22 mouse cellular contexts compared by ENCODE assay signal in the genomic region with DNA sequence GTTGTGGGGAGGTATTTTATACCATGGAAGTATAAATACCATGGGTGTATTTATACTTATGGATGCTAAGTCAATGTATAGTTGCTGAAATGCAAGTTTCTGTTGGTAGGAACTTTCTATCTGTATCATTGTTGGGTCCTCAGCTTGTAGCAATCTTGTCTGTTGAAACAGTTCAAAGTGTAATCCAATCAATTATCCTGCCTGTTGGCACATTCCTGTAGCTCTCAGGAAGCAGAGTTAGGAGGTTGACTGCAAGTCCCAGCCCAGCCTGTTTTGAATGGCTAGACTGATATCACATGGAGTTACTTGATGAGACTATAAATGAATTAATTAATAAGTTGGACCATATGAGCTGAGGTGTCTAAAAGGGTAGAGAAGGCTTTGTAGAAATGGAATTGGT. TPM values are rescaled to one million over a fixed set of nuclear protein-coding genes. Genes with fewer than 3 reads are reported as not detected.
"Had no signal": no experiment of that assay in that cellular context is flagged by ENCODE, and none has a peak within 500 bp of the region (broad histone marks: within the 10 kb centered on the region; RNA-seq: fewer than 3 reads in every experiment).

No protein-coding gene starts in this region.

- H3K36me3 ChIP-seq: neural tube, embryonic 13.5 days; neural tube, embryonic 15.5 days; stomach, embryonic 15.5 days had no signal

- DNase-seq: retina, postnatal 1 day; right cerebral cortex, adult 18-20 months; right cerebral cortex, postnatal 14 days; right cerebral cortex, postnatal 25 days; right cerebral cortex, postnatal 4 days; spleen, adult 18-20 months; thymus, adult 18-20 months; thymus, adult 2 months; thymus, postnatal 14 days; thymus, postnatal 25 days; thymus, postnatal 36 days; thymus, postnatal 4 days had no signal

- H3K9me3 ChIP-seq: neural tube, embryonic 13.5 days; neural tube, embryonic 15.5 days; stomach, embryonic 15.5 days had no signal

- H3K4me2 ChIP-seq: neural tube, embryonic 13.5 days; neural tube, embryonic 15.5 days; stomach, embryonic 15.5 days had no signal

- H3K4me3 ChIP-seq: neural tube, embryonic 13.5 days; neural tube, embryonic 15.5 days; stomach, embryonic 15.5 days had no signal

- H3K9ac ChIP-seq: neural tube, embryonic 13.5 days; neural tube, embryonic 15.5 days; stomach, embryonic 15.5 days had no signal

- H3K27me3 ChIP-seq: neural tube, embryonic 13.5 days; neural tube, embryonic 15.5 days; stomach, embryonic 15.5 days had no signal

- H3K4me1 ChIP-seq: neural tube, embryonic 13.5 days; neural tube, embryonic 15.5 days; stomach, embryonic 15.5 days had no signal

- H3K27ac ChIP-seq: neural tube, embryonic 13.5 days; neural tube, embryonic 15.5 days; stomach, embryonic 15.5 days; stomach, postnatal 0 days had no signal

RNA-seq across cellular contexts. Expression of gene Hao1, which starts 1.8 kb away (rescaled TPM):
- total RNA-seq: neutrophil, adult 5-6 weeks had no signal
- polyA plus RNA-seq: neural tube, embryonic 13.5 days; neural tube, embryonic 15.5 days; small intestine, adult 2 months; spleen, adult 2 months; stomach, embryonic 14.5 days; thymus, postnatal 0 days; urinary bladder, adult 2 months had no signal
